Mouse (Mus musculus) cerebellum, adult 9-10 months (tissue): ENCODE measurements around the gene Kcnk1.
A peak's percentile ranks its signal among the peaks of the same experiment; 100 is the strongest.

ENCODE experiments used
- DNase-seq: peaks from one replicate; pipeline ENCODE4 v3.0.0; 2022

The Kcnk1 gene

GRCm38 (mm10) chr8:125996980-125997379, 2.0 kb downstream of the Kcnk1 start:
- no peak for DNase-seq

GRCm38 (mm10) chr8:125997550-125997949, 2.6 kb downstream of the Kcnk1 start:
- DNase-seq: no peak

- peak; percentile 59 for DNase-seq
These were observed 4.9 kb downstream of the Kcnk1 start for GRCm38 (mm10) chr8:125999842-126000395.

GRCm38 (mm10) chr8:126003546-126003945, 8.6 kb downstream of the Kcnk1 start:
- DNase-seq: peak; percentile 67

GRCm38 (mm10) chr8:126004953-126005352, 10.0 kb downstream of the Kcnk1 start:
- no peak for DNase-seq

- DNase-seq: peak; percentile 95
These were observed 11.5 kb downstream of the Kcnk1 start for GRCm38 (mm10) chr8:126006310-126006990.

- no peak for DNase-seq
These were observed 12.8 kb downstream of the Kcnk1 start for GRCm38 (mm10) chr8:126007538-126008330.

- no peak for DNase-seq
These were observed 14.0 kb downstream of the Kcnk1 start for GRCm38 (mm10) chr8:126008945-126009344.

GRCm38 (mm10) chr8:126010900-126011299, 15.9 kb downstream of the Kcnk1 start:
- DNase-seq: no peak

GRCm38 (mm10) chr8:126012334-126012733, 17.4 kb downstream of the Kcnk1 start:
- peak; percentile 93 for DNase-seq

- DNase-seq: no peak
These were observed 18.7 kb downstream of the Kcnk1 start for GRCm38 (mm10) chr8:126013646-126014045.

GRCm38 (mm10) chr8:126021932-126022331, 27.0 kb downstream of the Kcnk1 start:
- DNase-seq: no peak

GRCm38 (mm10) chr8:126023706-126024305, 28.8 kb downstream of the Kcnk1 start:
- DNase-seq: peak; percentile 64

- DNase-seq: peak; percentile 46
These were observed 29.9 kb downstream of the Kcnk1 start for GRCm38 (mm10) chr8:126024891-126025290.

- DNase-seq: peak; percentile 60
These were observed 31.2 kb downstream of the Kcnk1 start for GRCm38 (mm10) chr8:126026121-126026520.

GRCm38 (mm10) chr8:126026584-126026983, 31.6 kb downstream of the Kcnk1 start:
- DNase-seq: peak; percentile 61

GRCm38 (mm10) chr8:126027486-126027885, 32.5 kb downstream of the Kcnk1 start:
- peak; percentile 45 for DNase-seq

- DNase-seq: peak; percentile 23
These were observed 34.0 kb downstream of the Kcnk1 start for GRCm38 (mm10) chr8:126028941-126029340.

- peak; percentile 73 for DNase-seq
These were observed 37.8 kb downstream of the Kcnk1 start for GRCm38 (mm10) chr8:126032776-126033175.

- DNase-seq: peak; percentile 94
These were observed 40.1 kb downstream of the Kcnk1 start for GRCm38 (mm10) chr8:126035046-126035445.

GRCm38 (mm10) chr8:126036340-126036739, 41.4 kb downstream of the Kcnk1 start:
- peak; percentile 75 for DNase-seq

- DNase-seq: no peak
These were observed 50.8 kb downstream of the Kcnk1 start for GRCm38 (mm10) chr8:126045751-126046150.

- DNase-seq: no peak
These were observed 58.9 kb downstream of the Kcnk1 start for GRCm38 (mm10) chr8:126053911-126054310.
